ENCODE assay signal across 10 mouse cellular contexts in the genomic region with DNA sequence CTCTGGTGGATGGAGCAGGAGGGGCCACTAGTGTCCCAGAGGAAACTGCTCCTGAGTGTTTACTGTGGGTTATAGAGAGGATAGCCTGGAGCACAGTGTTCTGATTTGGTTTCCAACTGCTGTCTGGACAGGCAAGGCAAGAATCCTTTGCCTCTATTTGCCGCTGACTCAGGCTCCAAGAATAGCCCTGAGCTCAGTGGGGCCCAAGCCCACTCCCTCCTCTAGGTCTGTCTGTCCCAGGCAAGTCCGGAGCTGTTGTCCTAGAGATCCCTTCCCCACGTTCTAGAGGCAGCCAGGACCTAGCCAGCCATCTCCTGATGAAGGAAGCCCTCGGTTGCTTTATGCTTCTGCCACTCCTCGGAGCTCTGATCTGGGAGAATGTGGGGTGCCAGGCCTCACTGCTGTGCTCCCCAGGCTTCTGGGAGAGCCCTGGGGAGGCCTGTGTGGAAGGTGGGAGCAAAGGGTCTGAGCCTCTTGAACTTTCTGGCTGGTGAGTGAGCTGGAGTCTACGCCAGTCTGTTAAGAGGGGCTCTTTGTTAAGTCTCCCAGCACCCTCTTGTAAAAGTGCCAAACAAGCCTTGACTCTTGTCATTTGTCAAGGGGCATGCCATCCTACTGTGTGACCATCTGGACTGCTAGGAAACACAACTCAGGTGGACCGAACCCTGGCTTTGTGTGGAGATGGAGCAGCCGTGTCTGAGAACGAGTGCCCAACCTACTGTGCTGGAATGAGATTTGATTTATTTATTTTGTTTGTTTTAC. TPM values are rescaled to one million over a fixed set of nuclear protein-coding genes. Genes with fewer than 3 reads are reported as not detected.
DNase-seq lines count a peak whose midpoint lies in the region; ATAC-seq and TF ChIP-seq lines count a peak whose summit lies in the region.
"Had no signal": no experiment of that assay in that cellular context is flagged by ENCODE, and none has a peak within 500 bp of the region (broad histone marks: within the 10 kb centered on the region; RNA-seq: fewer than 3 reads in every experiment).

No protein-coding gene starts in this region.

- no peak overlapping the region for H3K9ac ChIP-seq in intestine, embryonic 15.5 days
- H3K9ac ChIP-seq in intestine, embryonic 16.5 days (ENCODE audit: low read depth, low read length) = no peak overlapping the region
- H3K9ac ChIP-seq in heart, postnatal 0 days (replicated peaks; ENCODE audit: low read depth, low read length) = no peak overlapping the region

- no peak overlapping the region for H3K4me2 ChIP-seq in intestine, embryonic 15.5 days (replicated peaks)
- no peak overlapping the region for H3K4me2 ChIP-seq in intestine, embryonic 16.5 days (ENCODE audit: low read depth, low read length)
- H3K4me2 ChIP-seq in heart, postnatal 0 days (ENCODE audit: low read depth, low read length) = no peak overlapping the region

- WGBS in intestine, embryonic 15.5 days = 85% methylated on average over 9 of the region's 9 CpGs
- 86% methylated on average over 9 of the region's 9 CpGs for WGBS in intestine, embryonic 16.5 days
- WGBS in heart, postnatal 0 days = 55% methylated on average over 9 of the region's 9 CpGs

- H3K27ac ChIP-seq in intestine, embryonic 15.5 days = no peak overlapping the region
- H3K27ac ChIP-seq in intestine, embryonic 16.5 days (ENCODE audit: low read length) = no peak overlapping the region
- peak overlapping the region; percentile 44 for H3K27ac ChIP-seq in heart, postnatal 0 days (ENCODE audit: low read depth)

- TF ChIP-seq CTCF in heart, postnatal 0 days (IDR thresholded peaks at IDR 0.05; ENCODE audit: low read depth) = no peak

- ATAC-seq in intestine, embryonic 15.5 days = 0 out of 2 replicates have a peak, but pooled peaks have one; percentile 2
- ATAC-seq in intestine, embryonic 16.5 days = no peak
- ATAC-seq in heart, postnatal 0 days (ENCODE audit: insufficient read depth, low read depth) = peak; percentile 54; the same call in 1 of the 2 replicates
- ATAC-seq: Patski had no signal

- H3K36me3 ChIP-seq in intestine, embryonic 15.5 days = peaks cover 33% of the 10 kb centered on the region
- peaks cover 28% of the 10 kb centered on the region for H3K36me3 ChIP-seq in intestine, embryonic 16.5 days (ENCODE audit: control insufficient read depth, insufficient read depth, low read length)
- H3K36me3 ChIP-seq in heart, postnatal 0 days (replicated peaks; ENCODE audit: control insufficient read depth, insufficient read depth, low read length) = peaks cover 52% of the 10 kb centered on the region

- no peak for TF ChIP-seq EP300 in heart, postnatal 0 days (IDR thresholded peaks at IDR 0.05; ENCODE audit: low read depth)

- peaks cover 12% of the 10 kb centered on the region for H3K27me3 ChIP-seq in intestine, embryonic 15.5 days (replicated peaks)
- H3K27me3 ChIP-seq in intestine, embryonic 16.5 days (replicated peaks; ENCODE audit: control insufficient read depth, insufficient read depth, low read length) = peaks cover 15% of the 10 kb centered on the region
- H3K27me3 ChIP-seq in heart, postnatal 0 days (ENCODE audit: control insufficient read depth, insufficient read depth, low read length) = peaks cover 16% of the 10 kb centered on the region
- H3K27me3 ChIP-seq: Patski had no signal

- no peaks in the 10 kb centered on the region for H3K9me3 ChIP-seq in intestine, embryonic 15.5 days
- no peaks in the 10 kb centered on the region for H3K9me3 ChIP-seq in intestine, embryonic 16.5 days (ENCODE audit: control insufficient read depth, low read length)
- no peaks in the 10 kb centered on the region for H3K9me3 ChIP-seq in heart, postnatal 0 days (replicated peaks; ENCODE audit: control insufficient read depth, low read length)

- no peaks in the 10 kb centered on the region; the same call in 1 of the 2 replicates for H3K4me1 ChIP-seq in intestine, embryonic 15.5 days (replicated peaks)
- H3K4me1 ChIP-seq in intestine, embryonic 16.5 days (ENCODE audit: control insufficient read depth, insufficient read depth, low read length) = 0 out of 2 replicates have a peak, but pooled peaks cover 3% of the 10 kb centered on the region
- peaks cover 16% of the 10 kb centered on the region for H3K4me1 ChIP-seq in heart, postnatal 0 days (ENCODE audit: control insufficient read depth, insufficient read depth)

- no peak overlapping the region for H3K4me3 ChIP-seq in intestine, embryonic 15.5 days (replicated peaks)
- no peak overlapping the region for H3K4me3 ChIP-seq in intestine, embryonic 16.5 days (ENCODE audit: low read length)
- H3K4me3 ChIP-seq in heart, postnatal 0 days (ENCODE audit: low read depth, low read length) = no peak overlapping the region

- DNase-seq in NIH3T3 (ENCODE audit: low read depth) = peak; percentile 5
- DNase-seq in cerebellum, postnatal 10 days = peak; percentile 51 to 64
- DNase-seq in heart, postnatal 0 days (ENCODE audit: low spot score) = peak; percentile 43
- no peak for DNase-seq in adrenal gland, adult 18-20 months (ENCODE audit: low spot score in 2 of 2)
- no peak for DNase-seq in c-Kit-positive CD71-positive TER-119-positive erythroid progenitor cells, embryonic 14.5 days (ENCODE audit: low spot score)
- DNase-seq: thymus, postnatal 4 days had no signal

RNA-seq across cellular contexts. Expression of a gene that starts 3.2 kb away (rescaled TPM):
- polyA plus RNA-seq in intestine, embryonic 15.5 days (2015; fragmentation: Nextera tagmentation; extraction: Ambion mirVana) = 0.85 and 2.4 TPM in 2 replicates
- 0.99 and 1.2 TPM in 2 replicates for polyA plus RNA-seq in intestine, embryonic 16.5 days (2015; fragmentation: Nextera tagmentation; extraction: Ambion mirVana)
- 0.58 and 1.3 TPM in 2 replicates for total RNA-seq in heart, postnatal 0 days (2014; rRNA removed; ENCODE audit: low replicate concordance)
- 0.47 and 0.57 TPM in 2 replicates for polyA plus RNA-seq in heart, postnatal 0 days (2015; fragmentation: Nextera tagmentation; extraction: Ambion mirVana)
- total RNA-seq in adrenal gland, adult 18-20 months (2021) = 1 to 10 TPM; 6.4 to 7.5 TPM

RNA-seq across cellular contexts. Expression of a gene that starts 13.7 kb away (rescaled TPM):
- 568 and 640 TPM in 2 replicates for polyA plus RNA-seq in intestine, embryonic 15.5 days (2015; fragmentation: Nextera tagmentation; extraction: Ambion mirVana)
- polyA plus RNA-seq in intestine, embryonic 16.5 days (2015; fragmentation: Nextera tagmentation; extraction: Ambion mirVana) = 730 and 748 TPM in 2 replicates
- 1,707 and 1,762 TPM in 2 replicates for total RNA-seq in heart, postnatal 0 days (2014; rRNA removed; ENCODE audit: low replicate concordance)
- 1,738 and 1,782 TPM in 2 replicates for polyA plus RNA-seq in heart, postnatal 0 days (2015; fragmentation: Nextera tagmentation; extraction: Ambion mirVana)
- total RNA-seq in adrenal gland, adult 18-20 months (2021) = 1,000 to 10,000 TPM in 1 of 2 experiments, 100 to 1,000 TPM in 1; 638 to 1,072 TPM

RNA-seq across cellular contexts. Expression of a gene that starts 35.7 kb away (rescaled TPM):
- not detected in 2 replicates for polyA plus RNA-seq in intestine, embryonic 15.5 days (2015; fragmentation: Nextera tagmentation; extraction: Ambion mirVana)
- not detected in 2 replicates for polyA plus RNA-seq in intestine, embryonic 16.5 days (2015; fragmentation: Nextera tagmentation; extraction: Ambion mirVana)
- total RNA-seq in heart, postnatal 0 days (2014; rRNA removed; ENCODE audit: low replicate concordance) = not detected in 2 replicates
- not detected in 2 replicates for polyA plus RNA-seq in heart, postnatal 0 days (2015; fragmentation: Nextera tagmentation; extraction: Ambion mirVana)
- under 1 TPM; 0.26 to 0.53 TPM for total RNA-seq in adrenal gland, adult 18-20 months (2021)
- total RNA-seq: layer of hippocampus, postnatal 25 days had no signal

RNA-seq across cellular contexts. Expression of a gene that starts 35.7 kb away (rescaled TPM):
- 0.34 TPM in 1 of 2 replicates, not detected in the other for polyA plus RNA-seq in intestine, embryonic 15.5 days (2015; fragmentation: Nextera tagmentation; extraction: Ambion mirVana)
- 0.18 TPM in 1 of 2 replicates, not detected in the other for polyA plus RNA-seq in intestine, embryonic 16.5 days (2015; fragmentation: Nextera tagmentation; extraction: Ambion mirVana)
- total RNA-seq in heart, postnatal 0 days (2014; rRNA removed; ENCODE audit: low replicate concordance) = not detected in 2 replicates
- not detected in 2 replicates for polyA plus RNA-seq in heart, postnatal 0 days (2015; fragmentation: Nextera tagmentation; extraction: Ambion mirVana)
- under 1 TPM in 1 of 2 experiments, not detected in 1; 0.32 TPM for total RNA-seq in adrenal gland, adult 18-20 months (2021)
- polyA plus RNA-seq: Patski had no signal

RNA-seq across cellular contexts. Expression of a gene that starts 41.4 kb away (rescaled TPM):
- 11.5 and 17.0 TPM in 2 replicates for polyA plus RNA-seq in intestine, embryonic 15.5 days (2015; fragmentation: Nextera tagmentation; extraction: Ambion mirVana)
- polyA plus RNA-seq in intestine, embryonic 16.5 days (2015; fragmentation: Nextera tagmentation; extraction: Ambion mirVana) = 15.1 and 21.7 TPM in 2 replicates
- total RNA-seq in heart, postnatal 0 days (2014; rRNA removed; ENCODE audit: low replicate concordance) = 4.0 and 7.6 TPM in 2 replicates
- polyA plus RNA-seq in heart, postnatal 0 days (2015; fragmentation: Nextera tagmentation; extraction: Ambion mirVana) = 2.3 and 3.1 TPM in 2 replicates
- 10 to 100 TPM in 1 of 2 experiments, 1 to 10 TPM in 1; 7.6 to 13.7 TPM for total RNA-seq in adrenal gland, adult 18-20 months (2021)

Comparison
In these comparisons a context has a peak if more than half of its experiments do, and no peak if none do; other contexts are left out.
1. DNase-seq: peak in NIH3T3 (single experiment), cerebellum, postnatal 10 days (2 of 2) and heart, postnatal 0 days (single experiment); none in adrenal gland, adult 18-20 months (0 of 2) and c-Kit-positive CD71-positive TER-119-positive erythroid progenitor cells, embryonic 14.5 days (single experiment).